Comparison of ENCODE assay signal across 7 mouse cellular contexts in genomic region chr9:65188599-65188998, GRCm38 (mm10). TPM values are rescaled to one million over a fixed set of nuclear protein-coding genes. Genes with fewer than 3 reads are reported as not detected.
DNase-seq lines count a peak whose midpoint lies in the region; ATAC-seq lines count a peak whose summit lies in the region.

No protein-coding gene starts in this region.

- peaks cover 22% of the 10 kb centered on the region for H3K4me1 ChIP-seq in midbrain, embryonic 11.5 days (ENCODE audit: control insufficient read depth, insufficient read depth, low read length)

- H3K9ac ChIP-seq in midbrain, embryonic 11.5 days (ENCODE audit: low read length): no peak overlapping the region

- intact Hi-C loops in left cerebral cortex, postnatal 14 days (cut with DNase I): loop anchor here (2.0 kb wide), 2 partner anchors 48 to 56 kb away; partner anchors contain the start of gene Igdcc3

- H3K27me3 ChIP-seq in midbrain, embryonic 11.5 days (ENCODE audit: control insufficient read depth, insufficient read depth, low read length): no peaks in the 10 kb centered on the region

- no peak overlapping the region for H3K4me3 ChIP-seq in midbrain, embryonic 11.5 days (ENCODE audit: low read depth, low read length)

- DNase-seq in adrenal gland, adult (ENCODE audit: inconsistent age in 2 of 2, low spot score in 1 of 2): peak; percentile 86 to 96
- DNase-seq in cerebellum, postnatal 10 days: peak; percentile 90 to 91
- DNase-seq in frontal cortex, postnatal 25 days (ENCODE audit: low spot score in 2 of 2): peak; percentile 81 to 83
- DNase-seq in left cerebral cortex, postnatal 14 days (ENCODE audit: low spot score in 2 of 2): peak; percentile 92 to 93
- peak; percentile 99 for DNase-seq in midbrain, embryonic 11.5 days (ENCODE audit: low spot score, missing footprints)
- DNase-seq in right cerebral cortex, postnatal 36 days (ENCODE audit: low spot score in 2 of 2): peak; percentile 75

- peak overlapping the region; percentile 35 for H3K27ac ChIP-seq in midbrain, embryonic 11.5 days (ENCODE audit: low read depth, low read length)

- H3K36me3 ChIP-seq in midbrain, embryonic 11.5 days (ENCODE audit: control insufficient read depth, insufficient read depth, low read length): peaks cover 14% of the 10 kb centered on the region

- no peak overlapping the region for H3K4me2 ChIP-seq in midbrain, embryonic 11.5 days

- ATAC-seq in inflammation-experienced regulatory T-cells, adult 6 months: peak; percentile 58
- peak; percentile 59 for ATAC-seq in midbrain, embryonic 11.5 days (ENCODE audit: low FRiP score)

- WGBS in midbrain, embryonic 11.5 days: 2% methylated on average over 3 of the region's 3 CpGs

- H3K9me3 ChIP-seq in midbrain, embryonic 11.5 days (ENCODE audit: control insufficient read depth, low read length): no peaks in the 10 kb centered on the region

RNA-seq across cellular contexts. Expression of gene Parp16, which starts 6.6 kb away (rescaled TPM):
- polyA plus RNA-seq in inflammation-experienced regulatory T-cells, adult 6 months (2017; shearing (Covaris generic)): 1 to 10 TPM; 5.4 to 8.0 (median 5.8) TPM
- total RNA-seq in left cerebral cortex, postnatal 14 days (2021): 1 to 10 TPM; 3.1 to 3.9 TPM
- polyA plus RNA-seq in midbrain, embryonic 11.5 days (2014; fragmentation: Nextera tagmentation; extraction: Ambion mirVana): 5.2 and 6.4 TPM in 2 replicates

RNA-seq across cellular contexts. Expression of gene Igdcc3, which starts 47.6 kb away (rescaled TPM):
- polyA plus RNA-seq in inflammation-experienced regulatory T-cells, adult 6 months (2017; shearing (Covaris generic)): not detected
- 1 to 10 TPM; 2.8 to 3.8 TPM for total RNA-seq in left cerebral cortex, postnatal 14 days (2021)
- polyA plus RNA-seq in midbrain, embryonic 11.5 days (2014; fragmentation: Nextera tagmentation; extraction: Ambion mirVana): 115 and 145 TPM in 2 replicates

Comparison
In these comparisons a context has a peak if more than half of its experiments do, and no peak if none do; other contexts are left out.
1. RNA of gene Igdcc3, which starts 47.6 kb away (polyA plus RNA-seq): 115 to 145 TPM in midbrain, embryonic 11.5 days; not detected in inflammation-experienced regulatory T-cells, adult 6 months; every median in the first group is over 100 times any median in the second.
2. Peak in every context shown above with its lines, with median percentiles within 50 percentile points of each other: DNase-seq.